Mouse (Mus musculus) embryonic fibroblast, embryonic 13.5 days (primary cell): ENCODE results near the gene Ucp2. TPM values are rescaled to one million over a fixed set of nuclear protein-coding genes. Genes with fewer than 3 reads are reported as not detected.
A peak's percentile ranks its signal among the peaks of the same experiment; 100 is the strongest.

Experiments
- H3K27ac ChIP-seq: 2 replicates; pipeline ENCODE4 v1.5.1; 2012; ENCODE audit warnings: low read length, control low read depth, inconsistent platforms; ENCODE audit not compliant: insufficient read depth
- H3K4me1 ChIP-seq: 2 replicates; pipeline ENCODE4 v1.6.1; 2011; ENCODE audit warnings: low read length; ENCODE audit not compliant: control insufficient read depth, insufficient read depth
- H3K4me3 ChIP-seq: 2 replicates; pipeline ENCODE4 v1.5.1; 2011; ENCODE audit warnings: mild to moderate bottlenecking, control low read depth, low read length; ENCODE audit not compliant: insufficient read depth
- CTCF ChIP-seq: IDR thresholded peaks from 2 replicates; pipeline ENCODE4 v1.5.1; 2011; ENCODE audit warnings: mild to moderate bottlenecking, control low read depth, low read length, moderate library complexity, borderline replicate concordance; ENCODE audit not compliant: insufficient read depth
- POLR2A ChIP-seq: IDR thresholded peaks from 2 replicates; pipeline ENCODE4 v1.6.1; 2011; ENCODE audit warnings: low read depth, mild to moderate bottlenecking, control low read depth, low read length, moderate library complexity
- polyA plus RNA-seq: library from polyadenylated mRNA; stranded (reverse); fragments of >200 nt; gene quantifications from 2 replicates; pipeline ENCODE4 v1.2.4, GENCODE M21; 2011; ENCODE audit warnings: low read depth; ENCODE audit not compliant: missing spikeins, insufficient read length

Gene Ucp2
- polyA plus RNA-seq, 1 experiment, result 20.1 TPM

- TF ChIP-seq POLR2A (no peak), CTCF (no peak)
- Histone ChIP-seq H3K4me1 (no peaks in the 10 kb centered on the region), H3K27ac (no peak overlapping the region), H3K4me3 (no peak overlapping the region)
Observed at GRCm38 (mm10) chr7:100522222-100522621, 29.1 kb downstream of the Ucp2 start.

GRCm38 (mm10) chr7:100524669-100525068 lies 31.5 kb downstream of the Ucp2 start:
- no peak overlapping the region for H3K27ac ChIP-seq
- no peaks in the 10 kb centered on the region for H3K4me1 ChIP-seq
- H3K4me3 ChIP-seq, result no peak overlapping the region
- no peak for TF ChIP-seq POLR2A
- no peak for TF ChIP-seq CTCF

- Histone ChIP-seq H3K4me3 (no peak overlapping the region), H3K4me1 (no peaks in the 10 kb centered on the region), H3K27ac (no peak overlapping the region)
- TF ChIP-seq CTCF (no peak), POLR2A (no peak)
Observed at GRCm38 (mm10) chr7:100530766-100531165, 37.6 kb downstream of the Ucp2 start.

- no peak overlapping the region for H3K4me3 ChIP-seq
- TF ChIP-seq POLR2A (no peak), CTCF (no peak)
- H3K27ac ChIP-seq, result no peak overlapping the region
- peaks cover 2% of the 10 kb centered on the region; the same call in 1 of the 2 replicates for H3K4me1 ChIP-seq
Observed at GRCm38 (mm10) chr7:100533503-100533902, 40.4 kb downstream of the Ucp2 start.

GRCm38 (mm10) chr7:100534216-100534615 lies 41.1 kb downstream of the Ucp2 start:
- Histone ChIP-seq H3K27ac (no peak overlapping the region), H3K4me1 (peaks cover 2% of the 10 kb centered on the region; the same call in 1 of the 2 replicates), H3K4me3 (no peak overlapping the region)
- TF ChIP-seq POLR2A (no peak), CTCF (no peak)

- no peak overlapping the region for H3K4me3 ChIP-seq
- peaks cover 2% of the 10 kb centered on the region; the same call in 1 of the 2 replicates for H3K4me1 ChIP-seq
- H3K27ac ChIP-seq, result no peak overlapping the region
- TF ChIP-seq CTCF, result no peak
- no peak for TF ChIP-seq POLR2A
Observed at GRCm38 (mm10) chr7:100535831-100536230, 42.7 kb downstream of the Ucp2 start.

- TF ChIP-seq POLR2A, result peak; percentile 72
- TF ChIP-seq CTCF, result no peak
Observed at GRCm38 (mm10) chr7:100536804-100537518, 43.8 kb downstream of the Ucp2 start, which contains the start of gene Coa4. Gene Coa4, plus strand, starts transcription at chr7:100537071.

GRCm38 (mm10) chr7:100537519-100537902 lies 44.4 kb downstream of the Ucp2 start:
- Histone ChIP-seq H3K4me3 (peak overlapping the region; percentile 94), H3K27ac (no peak overlapping the region), H3K4me1 (peaks cover 2% of the 10 kb centered on the region; the same call in 1 of the 2 replicates)
- TF ChIP-seq CTCF (no peak), POLR2A (no peak)

More at GRCm38 (mm10) chr7:100536804-100537518, 43.8 kb downstream of the Ucp2 start, which contains the start of gene Coa4:
- peak within 1 kb of the TSS; percentile 94 for H3K4me3 ChIP-seq
- peak within 1 kb of the TSS; percentile 9; the same call in 1 of the 2 replicates for H3K27ac ChIP-seq
- peaks cover 2% of the 10 kb centered on the region; the same call in 1 of the 2 replicates for H3K4me1 ChIP-seq

- no peak for TF ChIP-seq CTCF
- TF ChIP-seq POLR2A, result no peak
- H3K27ac ChIP-seq, result no peak overlapping the region
- H3K4me3 ChIP-seq, result no peak overlapping the region
- H3K4me1 ChIP-seq, result peaks cover 2% of the 10 kb centered on the region; the same call in 1 of the 2 replicates
Observed at GRCm38 (mm10) chr7:100539516-100539915, 46.4 kb downstream of the Ucp2 start.

GRCm38 (mm10) chr7:100544437-100544836 lies 51.3 kb downstream of the Ucp2 start:
- Histone ChIP-seq H3K27ac (no peak overlapping the region), H3K4me1 (no peaks in the 10 kb centered on the region), H3K4me3 (no peak overlapping the region)
- TF ChIP-seq CTCF (no peak), POLR2A (no peak)
